Mouse (Mus musculus) kidney, postnatal 0 days (tissue): ENCODE results near the gene Cyb561d1. TPM values are rescaled to one million over a fixed set of nuclear protein-coding genes. Genes with fewer than 3 reads are reported as not detected.

Experiments used
- ATAC-seq: fragments of 200-750 bp; cut with Nextera tagmentation; replicated peaks from 2 replicates; pipeline ENCODE4 v1.8.0; 2017; ENCODE audit warnings: low read depth, moderate number of reproducible peaks, moderate TSS enrichment, moderate library complexity; ENCODE audit not compliant: low FRiP score
- DNase-seq: peaks from one replicate; pipeline ENCODE4 v3.0.0-alpha.2; 2016; ENCODE audit warnings: low spot score
- H3K27ac ChIP-seq: fragments of 300-500 bp; sonication (generic); 2 replicates; pipeline ENCODE4 v1.5.1; 2014; ENCODE audit warnings: mild to moderate bottlenecking
- H3K27me3 ChIP-seq: fragments of 300-500 bp; sonication (generic); 2 replicates; pipeline ENCODE4 v1.6.1; 2014; ENCODE audit warnings: low read length, mixed read lengths; ENCODE audit not compliant: insufficient read depth
- H3K36me3 ChIP-seq: fragments of 300-500 bp; sonication (generic); 2 replicates; pipeline ENCODE4 v1.6.1; 2014; ENCODE audit warnings: low read length, mixed read lengths; ENCODE audit not compliant: insufficient read depth
- H3K4me1 ChIP-seq: fragments of 300-500 bp; sonication (generic); replicated peaks from 2 replicates; pipeline ENCODE4 v1.6.1; 2014; ENCODE audit warnings: antibody characterized with exemption, low read length, mixed read lengths; ENCODE audit not compliant: insufficient read depth
- H3K4me2 ChIP-seq: fragments of 300-500 bp; sonication (generic); 2 replicates; pipeline ENCODE4 v1.6.1; 2014; ENCODE audit warnings: mild to moderate bottlenecking, low read length, moderate library complexity, mixed read lengths
- H3K4me3 ChIP-seq: fragments of 300-500 bp; sonication (generic); replicated peaks from 2 replicates; pipeline ENCODE4 v1.5.1; 2014; ENCODE audit warnings: low read depth, low read length
- H3K9ac ChIP-seq: fragments of 300-500 bp; sonication (generic); 2 replicates; pipeline ENCODE4 v1.6.1; 2014; ENCODE audit warnings: low read depth, low read length
- H3K9me3 ChIP-seq: fragments of 300-500 bp; sonication (generic); replicated peaks from 2 replicates; pipeline ENCODE4 v1.6.1; 2016; ENCODE audit warnings: low read length, inconsistent platforms, mixed read lengths
- CTCF ChIP-seq: IDR thresholded peaks from 2 replicates; pipeline ENCODE4 v1.5.1; 2016; ENCODE audit warnings: antibody characterized with exemption, low read depth, mild to moderate bottlenecking, moderate library complexity
- WGBS: fragments of 180-500 bp; shearing (Covaris S2); extraction: QIAGEN DNeasy Blood & Tissue Kit; methylation state at CpG from one replicate; pipeline ENCODE4 v1.1.7; 2014; 5-methylcytosine and 5-hydroxymethylcytosine counted together
- polyA plus RNA-seq: library from polyadenylated mRNA; unstranded; fragments of >200 nt; fragmentation: Nextera tagmentation; extraction: Ambion mirVana; gene quantifications from 2 replicates; pipeline ENCODE4 v1.2.1, GENCODE M21; 2015

Gene Cyb561d1
- polyA plus RNA-seq, 1 experiment from 2014 or later, result 3.4 TPM

DNA sequence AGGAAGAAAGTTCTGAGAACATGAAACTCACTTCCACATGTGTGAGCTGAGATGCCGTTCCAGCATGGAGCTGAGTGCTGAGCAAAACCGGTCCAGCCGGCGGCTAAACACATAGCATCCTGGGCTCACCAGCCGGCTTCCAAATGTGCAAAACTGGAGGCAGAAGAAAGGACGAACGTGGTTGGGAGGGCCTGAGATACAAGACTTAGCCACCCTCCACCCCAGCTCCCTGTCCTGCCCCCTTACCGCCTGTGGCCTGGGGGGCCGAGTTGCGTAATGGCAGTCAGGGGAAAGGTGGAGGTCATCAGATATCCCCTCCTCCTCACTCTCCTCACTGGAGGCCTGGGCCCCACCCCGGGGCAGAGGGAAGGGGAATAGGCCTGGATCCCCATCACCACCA, 3.5 kb upstream of the Cyb561d1 start:
- H3K27ac ChIP-seq, result no peak overlapping the region
- WGBS, result 81% methylated on average over 11 of the region's 11 CpGs
- H3K9me3 ChIP-seq, result no peaks in the 10 kb centered on the region
- no peak overlapping the region for H3K4me2 ChIP-seq
- ATAC-seq, result no peak
- no peak for TF ChIP-seq CTCF
- DNase-seq, result no peak
- peaks cover 10% of the 10 kb centered on the region for H3K4me1 ChIP-seq
- H3K36me3 ChIP-seq, result peaks cover 16% of the 10 kb centered on the region
- H3K4me3 ChIP-seq, result no peak overlapping the region
- H3K9ac ChIP-seq, result no peak overlapping the region
- no peaks in the 10 kb centered on the region for H3K27me3 ChIP-seq

DNA sequence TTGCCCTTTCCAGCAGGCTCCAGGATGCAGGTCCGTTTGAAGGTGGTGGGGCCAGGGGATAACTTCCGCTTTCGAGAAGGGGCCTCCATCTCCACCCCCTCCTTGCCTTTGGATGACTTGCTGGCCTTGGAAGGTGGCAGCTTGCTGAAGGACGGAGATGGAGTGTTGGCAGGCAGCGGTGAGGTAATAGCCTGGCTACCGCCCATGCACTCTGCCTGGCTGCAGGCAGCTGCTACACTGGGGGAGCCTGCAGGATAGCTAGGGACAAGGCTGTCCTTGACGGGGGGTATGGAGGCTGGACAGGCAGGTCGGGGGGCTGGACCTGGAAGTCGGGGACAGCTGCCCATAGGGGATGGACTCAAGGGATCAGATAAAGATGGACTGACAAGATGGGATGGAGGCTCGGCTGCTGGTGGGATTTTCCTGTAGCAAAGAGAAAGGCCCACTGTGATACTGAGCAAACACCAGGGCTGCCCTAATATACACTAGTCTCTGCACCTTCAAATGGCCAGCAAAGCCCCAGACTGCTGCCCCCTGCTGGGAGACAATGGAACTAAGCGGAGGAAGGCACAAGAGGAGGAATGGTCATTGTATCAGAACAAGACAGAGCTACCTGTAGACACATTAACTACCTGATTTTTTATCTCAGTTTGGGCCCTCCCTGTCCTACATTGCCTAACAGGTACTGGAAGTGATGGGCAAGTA, 2.8 kb upstream of the Cyb561d1 start:
- Histone ChIP-seq H3K36me3 (peaks cover 16% of the 10 kb centered on the region), H3K27ac (no peak overlapping the region), H3K4me2 (no peak overlapping the region), H3K4me3 (no peak overlapping the region), H3K4me1 (peaks cover 3% of the 10 kb centered on the region), H3K9ac (no peak overlapping the region), H3K27me3 (no peaks in the 10 kb centered on the region), H3K9me3 (no peaks in the 10 kb centered on the region)
- 85% methylated on average over 11 of the region's 11 CpGs for WGBS
- ATAC-seq (peak; percentile 3; the same call in 1 of the 2 replicates), DNase-seq (peak; percentile 79)
- peak; percentile 95 for TF ChIP-seq CTCF

GRCm38 (mm10) chr3:108203212-108203611, 2.2 kb upstream of the Cyb561d1 start:
- Histone ChIP-seq H3K36me3 (peaks cover 18% of the 10 kb centered on the region), H3K9me3 (no peaks in the 10 kb centered on the region), H3K9ac (no peak overlapping the region), H3K27ac (no peak overlapping the region), H3K4me3 (no peak overlapping the region), H3K4me1 (peaks cover 3% of the 10 kb centered on the region), H3K27me3 (no peaks in the 10 kb centered on the region), H3K4me2 (no peak overlapping the region)
- TF ChIP-seq CTCF, result no peak
- DNase-seq (no peak), ATAC-seq (no peak)
- whole genome bisulfite sequencing, result 92% methylated on average over 13 of the region's 13 CpGs

GRCm38 (mm10) chr3:108202506-108202905, 1.5 kb upstream of the Cyb561d1 start:
- Histone ChIP-seq H3K4me3 (no peak overlapping the region), H3K9ac (no peak overlapping the region), H3K27me3 (no peaks in the 10 kb centered on the region), H3K4me1 (peaks cover 3% of the 10 kb centered on the region), H3K36me3 (peaks cover 18% of the 10 kb centered on the region), H3K9me3 (no peaks in the 10 kb centered on the region), H3K27ac (no peak overlapping the region), H3K4me2 (no peak overlapping the region)
- DNase-seq, result no peak
- ATAC-seq, result no peak
- no peak for TF ChIP-seq CTCF

- peaks cover 7% of the 10 kb centered on the region; the same call in 1 of the 2 replicates for H3K36me3 ChIP-seq
- no peak overlapping the region; the same call in 1 of the 2 replicates for H3K27ac ChIP-seq
- no peak overlapping the region for H3K9ac ChIP-seq
- no peak for TF ChIP-seq CTCF
- peaks cover 23% of the 10 kb centered on the region for H3K4me1 ChIP-seq
- DNase-seq, result no peak
- H3K27me3 ChIP-seq, result no peaks in the 10 kb centered on the region
- WGBS, result 91% methylated on average over 6 of the region's 6 CpGs
- no peaks in the 10 kb centered on the region for H3K9me3 ChIP-seq
- H3K4me2 ChIP-seq, result no peak overlapping the region
- ATAC-seq, result no peak
- H3K4me3 ChIP-seq, result no peak overlapping the region
These were observed 1.8 kb downstream of the Cyb561d1 start for GRCm38 (mm10) chr3:108199231-108199630.

- Histone ChIP-seq H3K9ac (peak overlapping the region; percentile 32; the same call in 1 of the 2 replicates), H3K9me3 (no peaks in the 10 kb centered on the region), H3K4me3 (no peak overlapping the region), H3K4me1 (peaks cover 23% of the 10 kb centered on the region), H3K36me3 (0 out of 2 replicates have a peak, but pooled peaks cover 2% of the 10 kb centered on the region), H3K27ac (no peak overlapping the region), H3K27me3 (no peaks in the 10 kb centered on the region), H3K4me2 (peak overlapping the region; percentile 41)
- whole genome bisulfite sequencing, result 5% methylated on average over 14 of the region's 14 CpGs
- peak; percentile 52 for TF ChIP-seq CTCF
- ATAC-seq (peak; percentile 44), DNase-seq (peak; percentile 86)
These were observed 3.9 kb downstream of the Cyb561d1 start for GRCm38 (mm10) chr3:108197066-108197497.
